Mouse (Mus musculus) embryonic fibroblast, embryonic 13.5 days (primary cell): ENCODE data around the gene Erbb3.

Source experiments
- CTCF ChIP-seq: IDR thresholded peaks from 2 replicates; pipeline ENCODE4 v1.5.1; 2011; ENCODE audit warnings: mild to moderate bottlenecking, control low read depth, low read length, moderate library complexity, borderline replicate concordance; ENCODE audit not compliant: insufficient read depth
- POLR2A ChIP-seq: IDR thresholded peaks from 2 replicates; pipeline ENCODE4 v1.6.1; 2011; ENCODE audit warnings: low read depth, mild to moderate bottlenecking, control low read depth, low read length, moderate library complexity

DNA sequence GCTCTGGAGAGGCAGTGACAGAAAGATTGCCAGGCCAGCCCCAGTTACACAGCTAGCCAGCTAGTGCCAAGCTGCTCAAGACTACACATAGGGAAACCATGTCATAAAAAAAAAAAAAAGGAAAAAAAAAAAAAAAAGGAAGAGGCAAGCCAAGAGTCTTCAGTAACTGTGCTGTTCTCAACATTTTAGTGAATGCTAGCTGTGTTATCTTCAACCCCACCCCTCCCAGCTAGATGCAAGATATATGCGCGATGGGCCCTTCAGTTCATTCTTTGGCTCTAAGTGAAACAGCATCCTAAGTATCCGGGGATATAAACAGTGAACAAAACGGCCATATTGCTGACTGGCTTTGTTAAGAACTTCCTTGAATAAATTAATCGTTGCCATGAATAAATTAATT, 3.3 kb upstream of the Erbb3 start:
- TF ChIP-seq POLR2A: no peak
- no peak for TF ChIP-seq CTCF
